Mouse (Mus musculus) right cerebral cortex, postnatal 36 days (tissue): ENCODE results near the gene Kifap3.

Experiments
- DNase-seq, 2 experiments: peaks; one replicate each; pipeline ENCODE4 v3.0.0; 2022; ENCODE audit warnings: low spot score in 2 of 2, mixed read lengths in 1 of 2

The Kifap3 gene

DNA sequence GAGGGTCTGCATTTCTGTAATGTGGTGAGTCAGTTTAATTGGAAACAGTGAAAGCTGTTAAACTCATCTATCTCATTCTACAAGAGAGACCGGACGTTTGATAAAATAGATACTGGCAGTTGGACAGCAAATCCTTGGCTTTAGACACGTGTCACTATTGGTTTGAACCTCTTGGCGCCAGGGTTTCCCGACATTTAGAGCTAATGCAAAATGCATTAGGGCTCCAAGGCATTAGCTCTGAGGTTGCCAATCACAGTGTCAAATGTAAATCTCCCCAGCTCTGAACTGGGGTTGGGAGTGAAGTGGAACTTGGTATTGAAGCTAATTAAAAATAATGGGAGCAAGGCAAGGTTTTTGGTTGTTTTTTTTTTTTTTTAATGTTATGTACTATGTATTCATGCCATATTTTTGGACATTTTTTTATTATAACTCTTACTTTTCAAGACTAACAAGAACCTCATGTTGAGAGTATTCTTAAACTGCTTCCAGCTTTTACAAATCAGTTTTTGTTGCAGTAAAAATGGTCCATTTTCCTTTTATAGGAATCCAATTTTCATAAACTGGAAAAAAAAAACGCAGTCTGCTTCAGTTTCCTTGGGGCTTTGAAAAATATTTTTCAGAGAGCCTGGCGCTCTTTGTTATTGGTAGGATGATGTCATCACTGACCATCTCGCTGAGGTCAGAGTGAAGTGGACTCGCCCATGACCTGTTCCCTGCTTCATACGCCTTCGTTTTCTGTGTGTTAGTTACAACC, 114.6 kb downstream of the Kifap3 start:
- no peak for DNase-seq

DNA sequence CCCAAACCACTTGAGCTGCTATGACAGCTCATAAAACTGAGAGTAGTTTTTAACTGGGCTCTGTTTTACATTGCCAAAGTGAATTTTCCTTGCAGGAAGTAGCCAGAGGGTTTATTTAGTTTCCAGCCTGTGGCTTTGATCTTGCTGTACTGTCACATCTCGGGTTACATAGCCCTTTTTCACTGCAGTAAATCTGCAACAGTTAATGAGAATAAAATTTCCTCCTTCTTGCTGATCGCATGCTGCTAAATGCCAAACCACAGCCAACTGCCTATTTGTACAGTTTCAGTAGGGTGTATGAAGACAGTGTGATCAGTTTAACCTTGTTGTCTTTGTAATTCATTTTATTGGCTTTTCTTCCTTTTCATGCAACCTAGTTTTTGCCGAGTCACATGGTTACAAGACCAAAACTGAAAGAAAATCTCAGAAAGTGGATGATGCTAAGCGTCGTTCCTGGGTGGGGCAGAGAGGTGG, 118.9 kb downstream of the Kifap3 start:
- no peak for DNase-seq

DNA sequence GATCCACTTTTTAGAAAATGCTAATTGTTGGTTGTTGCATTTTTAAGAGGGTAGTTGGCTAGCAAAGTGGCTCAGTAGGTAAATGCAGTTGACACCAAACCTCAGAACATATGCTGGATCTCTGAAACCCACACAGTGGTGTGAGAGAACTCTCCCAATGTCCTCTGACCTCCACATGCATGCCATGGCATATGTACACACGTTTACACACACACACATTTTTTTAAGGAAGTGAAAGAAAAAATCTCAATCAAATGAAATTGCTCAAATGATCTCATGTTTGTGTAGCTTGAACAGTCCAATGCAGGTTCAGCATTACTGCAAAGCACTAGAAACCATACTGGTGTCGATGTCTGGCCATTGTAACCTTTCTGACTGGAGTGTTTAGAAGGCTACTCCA, 120.2 kb downstream of the Kifap3 start:
- no peak for DNase-seq

DNA sequence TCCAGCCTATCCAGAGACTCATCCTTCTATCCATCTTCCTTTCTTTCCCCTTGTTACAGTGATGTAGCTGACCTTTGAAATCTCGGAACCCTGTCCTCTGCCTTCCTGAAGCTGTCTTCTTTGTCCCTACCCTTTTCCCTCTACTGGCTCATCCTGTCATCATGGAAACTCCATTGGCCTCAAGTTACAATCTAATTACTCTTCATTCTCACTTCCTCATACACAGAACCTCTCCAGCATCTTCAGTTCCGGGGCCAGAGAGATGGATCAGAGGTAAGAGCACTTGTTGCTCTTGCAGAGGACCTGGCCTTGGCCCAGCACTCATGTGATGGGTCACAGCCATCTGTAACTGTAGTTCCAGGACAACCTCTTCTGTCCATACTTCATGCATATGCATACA, 120.8 kb downstream of the Kifap3 start:
- no peak for DNase-seq

DNA sequence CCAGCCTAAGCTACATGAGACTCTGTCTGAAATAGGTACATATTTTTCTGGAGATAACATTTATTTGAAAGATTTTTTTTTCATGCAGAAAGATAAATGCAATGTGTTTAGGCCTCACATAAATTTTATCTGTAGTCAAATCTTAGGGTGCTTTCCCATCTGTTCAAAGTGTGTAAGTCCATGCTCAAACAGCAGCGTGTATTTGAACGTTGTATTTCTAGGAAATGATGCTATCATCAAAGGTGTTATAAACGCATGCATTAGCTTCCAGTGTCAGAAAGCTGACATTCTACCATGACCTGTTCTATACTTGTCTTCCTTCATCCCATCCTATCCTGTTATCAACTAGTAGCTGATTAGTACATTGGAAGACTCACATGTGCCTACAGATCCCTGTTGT, 124.0 kb downstream of the Kifap3 start:
- no peak for DNase-seq

DNA sequence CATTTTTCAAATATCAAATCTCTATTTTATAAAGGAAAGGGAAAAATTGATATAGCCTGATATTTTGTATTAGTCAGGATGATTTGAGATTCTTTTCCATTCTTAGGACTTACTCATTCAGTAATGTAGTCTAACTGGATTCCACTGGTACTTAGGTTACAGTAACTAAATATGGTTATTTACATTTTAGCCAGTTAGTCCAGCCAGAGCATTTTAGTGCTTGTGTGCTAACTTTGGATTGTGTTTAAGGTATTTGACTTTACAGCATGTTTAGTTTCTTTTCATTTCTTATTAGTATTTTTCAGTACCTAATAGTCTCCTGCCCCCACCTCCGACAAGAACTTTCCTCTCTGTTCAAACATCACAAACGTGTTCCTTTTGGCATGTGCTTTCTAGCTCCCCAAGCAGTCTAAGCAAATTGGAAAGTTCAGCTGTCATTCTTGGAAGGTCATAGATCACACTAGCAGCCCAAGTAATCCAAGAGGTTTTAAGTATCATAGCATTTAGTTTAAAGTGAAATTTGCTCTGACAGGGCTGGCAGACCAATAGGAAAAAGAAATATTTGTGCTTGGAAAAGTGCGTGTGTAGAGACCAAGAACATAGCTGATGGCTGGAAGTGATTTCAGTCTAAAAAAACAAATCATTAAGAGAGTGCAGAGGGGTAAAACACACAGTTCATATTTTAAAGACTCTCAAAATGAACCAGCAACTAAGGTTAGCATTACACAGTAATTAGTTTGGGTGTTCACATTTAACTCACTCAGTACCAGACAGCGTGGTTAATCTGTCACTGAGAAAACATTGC, 127.8 kb downstream of the Kifap3 start:
- no peak for DNase-seq

DNA sequence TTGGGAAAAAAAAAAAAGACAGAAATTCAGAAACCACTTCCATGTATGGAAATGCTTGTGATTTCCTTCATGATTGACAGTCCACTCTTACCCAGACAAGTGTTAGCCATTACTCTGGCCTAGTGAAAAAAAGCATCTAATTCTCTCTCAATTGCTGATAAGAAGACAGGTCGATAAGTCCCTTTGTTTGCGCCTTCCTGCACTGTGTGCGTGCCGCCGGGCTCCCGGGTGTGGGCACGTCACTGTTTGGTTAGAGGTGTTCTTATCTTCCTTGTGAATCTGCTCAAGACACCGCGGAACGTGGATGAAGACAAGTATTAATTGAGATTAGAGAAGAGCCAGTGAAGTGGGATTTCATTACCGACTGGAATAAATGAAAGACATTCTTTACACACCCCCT, 129.0 kb downstream of the Kifap3 start:
- DNase-seq = no peak

DNA sequence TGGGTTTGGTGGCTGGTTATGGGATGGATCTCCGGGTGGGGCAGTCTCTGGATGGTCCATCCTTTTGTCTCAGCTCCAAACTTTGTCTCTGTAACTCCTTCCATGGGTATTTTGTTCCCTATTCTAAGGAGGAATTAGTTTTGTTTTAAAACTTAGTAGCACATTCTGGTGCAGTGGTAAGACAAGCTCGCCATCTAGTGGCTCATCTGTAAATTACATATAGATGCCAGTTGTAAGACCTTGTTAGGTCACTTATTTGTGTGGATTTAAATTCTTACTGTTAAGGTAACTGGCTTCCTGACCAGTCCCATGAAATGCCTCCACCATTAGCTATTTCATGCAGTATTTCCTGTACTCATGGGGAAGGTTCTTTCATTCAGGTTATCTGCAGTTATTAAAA, 131.0 kb downstream of the Kifap3 start:
- DNase-seq = no peak

DNA sequence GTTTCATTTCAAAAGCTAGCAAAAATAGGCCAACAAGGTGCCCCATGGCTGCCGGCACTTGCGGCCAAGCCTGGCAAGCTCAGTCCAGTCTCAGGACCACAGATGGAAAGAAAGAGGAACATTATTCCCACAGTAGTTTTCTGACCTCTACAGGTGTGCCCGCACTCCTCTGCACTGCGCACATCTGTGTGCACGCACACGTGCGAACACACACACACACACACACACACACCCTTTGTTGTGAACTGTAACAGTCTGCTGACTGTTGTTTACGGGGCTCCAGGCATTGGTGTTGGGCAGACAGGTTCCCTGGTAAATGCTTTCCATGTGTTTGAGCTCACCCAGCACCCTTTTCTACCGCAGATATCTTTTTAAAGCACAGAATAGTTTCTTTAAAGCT, 131.4 kb downstream of the Kifap3 start:
- no peak for DNase-seq

DNA sequence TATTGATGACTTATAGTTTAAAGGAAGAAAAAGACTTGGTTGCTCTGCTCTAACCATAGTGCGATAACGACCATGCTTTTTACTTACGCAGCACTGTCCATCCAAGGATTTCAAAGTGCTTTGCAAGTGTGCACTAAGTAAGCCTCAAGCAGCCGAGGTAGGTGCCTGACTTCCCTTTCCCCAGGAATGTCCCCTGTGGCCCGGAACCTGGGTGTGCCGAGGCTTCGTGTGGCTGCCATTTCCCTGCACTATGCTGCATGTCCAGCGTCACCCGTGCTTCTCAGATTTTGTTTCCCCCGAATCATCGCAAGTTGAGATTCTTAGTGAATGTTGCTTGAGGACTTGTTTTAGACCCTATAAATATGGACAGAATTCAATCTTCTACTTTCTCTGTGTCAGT, 132.6 kb downstream of the Kifap3 start:
- DNase-seq = no peak

DNA sequence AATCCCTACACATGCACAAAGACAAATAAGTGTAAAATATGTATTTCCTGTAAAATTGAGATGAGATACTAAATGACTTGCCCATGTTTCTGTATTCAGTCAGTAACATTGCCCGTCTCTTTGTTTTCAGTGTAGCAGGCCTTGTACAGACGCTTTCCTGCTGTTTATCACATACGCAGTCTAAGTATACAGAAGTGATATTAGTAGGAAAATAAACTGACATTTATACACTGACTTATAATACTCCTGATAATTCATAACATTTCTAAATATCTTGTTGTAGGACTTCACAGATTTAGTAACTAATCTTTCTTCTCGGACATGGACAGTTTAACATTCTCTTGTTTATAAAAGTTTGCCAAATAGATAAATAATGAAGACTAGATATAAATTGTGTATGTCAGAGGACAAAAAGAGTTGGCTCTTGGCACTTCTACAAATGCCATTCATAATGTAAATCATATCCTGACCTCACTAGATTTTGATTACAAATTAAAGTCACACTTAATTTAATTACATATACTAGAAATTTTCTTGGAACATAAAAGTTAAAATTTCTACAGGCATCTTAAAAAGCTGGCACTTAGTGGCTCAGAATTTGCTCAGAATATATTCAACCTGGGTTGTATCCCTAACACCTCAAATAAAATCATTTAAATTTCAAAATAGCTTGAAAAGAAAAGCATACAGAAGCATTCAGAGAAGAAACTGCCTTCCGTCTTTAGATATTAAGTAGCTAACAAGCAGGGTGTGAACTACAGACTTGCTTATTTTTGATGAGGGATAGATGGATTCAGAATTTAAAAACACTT, 138.2 kb downstream of the Kifap3 start:
- DNase-seq = no peak

DNA sequence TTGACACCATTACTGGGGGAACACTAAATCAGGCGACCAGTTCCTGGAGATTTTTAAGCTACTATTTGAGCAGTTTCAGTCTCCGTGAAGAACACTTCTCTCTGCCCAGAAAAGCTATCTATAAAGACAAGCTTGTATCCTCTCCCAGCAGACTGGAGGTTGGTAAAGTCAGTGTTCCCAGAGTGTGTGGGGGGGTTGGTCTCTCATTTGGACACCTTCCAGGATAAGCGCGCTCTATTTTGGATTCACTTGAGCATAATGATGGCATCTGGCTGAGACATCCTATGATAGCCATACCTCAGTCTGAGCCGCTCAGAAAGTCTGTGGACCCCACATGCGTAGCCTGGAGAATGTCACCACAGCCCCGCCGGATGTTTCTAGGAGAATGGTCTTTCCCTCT, 144.7 kb downstream of the Kifap3 start:
- peak in 1 of 2 experiments; percentile 45 for DNase-seq

DNA sequence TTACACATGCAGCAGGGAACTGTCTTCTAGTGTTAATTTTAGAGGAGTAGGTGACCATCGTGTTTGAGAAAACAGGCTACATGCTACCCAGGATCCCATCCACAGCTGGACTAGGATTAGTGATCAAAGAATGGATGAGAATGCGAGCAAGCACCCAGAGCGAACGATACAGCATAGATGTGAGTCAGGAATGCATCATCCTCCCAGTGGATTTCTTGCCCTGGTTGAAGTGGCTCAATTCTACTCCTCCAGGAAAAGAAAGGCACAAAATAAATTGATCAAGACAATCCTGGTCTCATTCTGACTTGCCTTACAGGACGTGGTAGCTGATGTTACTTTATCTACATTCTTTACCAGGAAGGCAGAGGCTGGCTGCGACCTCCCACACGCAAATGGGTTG, 149.5 kb downstream of the Kifap3 start, which contains the start of gene Scyl3:
Gene Scyl3 (plus strand): TSS at position 255 of the 400 bp plus-strand sequence.
- no peak for DNase-seq

DNA sequence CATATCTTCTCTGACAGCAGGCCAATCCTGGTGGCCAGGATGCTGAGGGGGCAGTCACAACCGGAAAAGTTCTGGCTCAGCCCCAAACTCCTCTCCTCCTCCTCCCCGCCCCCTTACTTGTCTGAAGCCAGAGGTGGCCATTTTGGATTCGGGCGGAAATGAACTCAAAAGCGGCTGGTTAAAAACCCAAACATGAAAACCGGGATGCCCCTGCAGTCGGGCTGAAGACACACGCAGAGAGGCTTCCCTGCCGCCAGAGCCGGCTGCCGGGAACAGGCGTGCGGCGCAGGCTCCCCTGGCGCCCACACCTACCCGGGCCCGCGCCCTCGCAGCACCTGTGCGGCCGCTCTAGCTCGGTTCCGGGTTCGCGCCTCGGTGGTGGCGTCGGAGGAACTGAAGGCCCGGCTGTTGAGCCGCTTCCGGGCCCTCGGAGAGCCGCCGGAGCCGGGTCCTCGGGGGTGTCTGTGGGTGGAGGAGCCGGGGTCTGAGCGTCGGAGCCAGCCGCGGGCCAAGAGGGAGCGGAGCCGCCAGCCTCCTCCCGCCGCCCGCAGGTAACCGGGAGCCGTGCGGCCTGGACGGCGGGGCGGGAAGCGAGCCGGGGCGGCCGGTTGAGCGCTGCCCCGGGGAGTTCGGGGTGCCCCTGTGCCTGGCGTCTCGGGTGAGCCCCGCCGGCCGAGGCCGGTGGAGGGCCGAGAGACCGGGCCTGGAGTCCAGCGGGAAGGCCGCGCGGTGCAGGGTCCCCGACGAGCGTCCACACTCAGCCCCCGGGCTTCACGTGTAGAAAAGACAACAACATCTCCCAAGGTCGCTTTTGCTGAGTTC, 150.5 kb downstream of the Kifap3 start:
- peak; percentile 80 to 84 for DNase-seq

DNA sequence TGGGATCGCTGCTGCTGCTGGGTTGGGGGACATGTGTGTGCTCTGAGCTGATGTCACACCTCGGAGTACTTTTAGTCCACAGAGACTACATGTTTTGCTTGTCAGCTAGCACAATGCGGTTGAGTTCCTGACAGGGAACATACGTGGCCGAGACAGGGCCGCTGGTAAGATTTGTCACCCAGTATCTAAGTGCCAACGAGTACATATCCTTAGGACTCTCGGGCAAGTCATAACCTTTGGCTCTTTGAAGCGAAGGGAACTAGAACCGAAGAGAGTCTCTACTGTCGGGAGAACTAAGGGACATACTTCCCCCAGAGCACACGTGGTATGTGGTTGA, 151.0 kb downstream of the Kifap3 start:
- no peak for DNase-seq

DNA sequence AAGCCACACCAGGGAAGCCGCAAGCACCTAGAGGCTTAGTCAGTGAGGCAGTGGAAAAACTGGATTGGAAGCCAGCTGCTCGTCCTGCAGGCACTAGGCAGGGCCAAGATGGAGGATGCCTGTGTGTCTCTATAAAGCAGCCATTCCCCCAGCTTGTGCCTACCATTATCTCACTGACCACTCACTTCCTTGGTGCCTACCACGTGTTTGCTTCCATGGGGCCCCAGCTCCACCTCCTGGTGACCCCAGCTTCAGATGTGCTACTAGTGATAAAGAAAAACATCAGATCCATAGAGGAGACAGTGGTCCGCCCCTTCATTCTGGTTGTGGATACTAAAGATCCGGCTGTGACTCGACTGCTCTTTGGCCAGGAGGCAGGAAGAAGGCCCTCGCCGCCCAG, 152.4 kb downstream of the Kifap3 start:
- DNase-seq = no peak

DNA sequence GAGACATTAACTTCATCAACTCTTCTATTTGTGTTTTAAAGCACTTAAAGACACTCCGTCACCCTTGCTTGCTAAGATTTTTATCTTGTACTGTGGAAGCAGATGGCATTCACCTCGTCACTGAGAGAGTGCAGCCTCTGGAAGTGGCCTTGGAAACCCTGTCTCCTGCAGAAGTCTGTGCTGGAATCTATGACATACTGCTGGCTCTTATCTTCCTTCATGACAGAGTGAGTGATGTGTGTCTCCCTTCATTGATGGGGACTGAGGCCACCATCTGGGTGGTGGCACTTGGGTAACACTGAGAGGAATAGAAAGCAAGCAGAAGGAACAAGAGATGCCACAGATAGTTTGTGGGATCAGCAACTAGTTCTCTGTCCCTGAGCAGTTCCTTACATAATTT, 155.2 kb downstream of the Kifap3 start:
- no peak for DNase-seq

DNA sequence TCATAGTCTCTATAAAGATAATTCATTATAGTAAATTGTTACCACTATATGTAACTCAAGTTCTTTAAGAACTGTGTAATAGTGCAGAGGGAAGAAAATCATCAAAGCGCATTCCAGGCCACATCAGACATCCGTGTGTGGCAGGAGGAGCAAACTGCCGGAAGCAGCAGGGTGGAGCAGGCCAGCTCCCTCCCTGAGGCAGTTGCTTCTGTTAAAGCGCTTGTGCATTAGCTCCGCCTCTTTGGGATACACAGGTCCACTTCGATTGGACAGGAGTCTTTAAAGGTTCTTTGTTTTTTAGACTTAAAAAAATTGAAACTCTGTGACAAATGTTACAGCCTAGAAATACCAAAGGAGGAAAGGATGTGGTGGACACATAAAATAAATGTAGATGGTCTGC, 162.7 kb downstream of the Kifap3 start:
- DNase-seq = no peak

DNA sequence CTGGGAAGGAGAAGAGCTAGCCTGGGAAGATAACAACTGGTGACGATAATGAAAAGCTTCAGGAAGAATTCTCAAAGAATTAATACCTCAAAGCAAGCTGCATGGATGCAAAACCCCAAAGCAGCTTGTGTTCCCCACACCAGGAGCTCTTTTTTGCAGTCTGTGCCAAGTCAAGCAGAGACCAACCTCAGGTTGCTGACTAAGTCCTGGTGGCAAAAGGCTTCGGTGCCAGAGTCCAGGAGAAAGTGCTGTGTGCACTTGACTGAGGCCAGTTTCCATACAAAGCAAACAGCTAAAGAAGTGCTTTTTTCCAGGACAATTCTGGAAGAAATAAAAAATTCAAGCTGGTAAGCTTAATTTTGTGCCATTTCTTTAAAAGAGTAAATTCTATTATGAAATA, 174.0 kb downstream of the Kifap3 start:
- DNase-seq = no peak

DNA sequence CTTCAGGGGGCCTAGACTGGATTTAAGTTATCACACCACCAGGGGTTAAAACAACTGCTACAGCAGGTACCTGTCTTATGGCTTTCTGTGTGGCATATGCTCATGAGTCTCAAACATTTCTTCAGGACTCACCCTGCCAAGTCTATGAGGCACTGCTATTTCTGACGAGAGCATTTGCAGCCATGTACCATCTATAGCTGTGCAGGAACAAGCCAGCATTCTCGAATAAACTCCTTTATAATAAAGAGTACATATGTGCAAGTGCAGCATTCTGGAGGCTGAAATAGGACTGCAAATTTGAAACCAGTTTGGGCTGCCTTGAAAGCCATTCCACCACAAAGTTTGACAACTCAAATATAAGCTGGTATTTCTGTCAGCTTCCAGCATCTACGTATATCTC, 178.7 kb downstream of the Kifap3 start:
- DNase-seq = peak in 1 of 2 experiments; percentile 31

DNA sequence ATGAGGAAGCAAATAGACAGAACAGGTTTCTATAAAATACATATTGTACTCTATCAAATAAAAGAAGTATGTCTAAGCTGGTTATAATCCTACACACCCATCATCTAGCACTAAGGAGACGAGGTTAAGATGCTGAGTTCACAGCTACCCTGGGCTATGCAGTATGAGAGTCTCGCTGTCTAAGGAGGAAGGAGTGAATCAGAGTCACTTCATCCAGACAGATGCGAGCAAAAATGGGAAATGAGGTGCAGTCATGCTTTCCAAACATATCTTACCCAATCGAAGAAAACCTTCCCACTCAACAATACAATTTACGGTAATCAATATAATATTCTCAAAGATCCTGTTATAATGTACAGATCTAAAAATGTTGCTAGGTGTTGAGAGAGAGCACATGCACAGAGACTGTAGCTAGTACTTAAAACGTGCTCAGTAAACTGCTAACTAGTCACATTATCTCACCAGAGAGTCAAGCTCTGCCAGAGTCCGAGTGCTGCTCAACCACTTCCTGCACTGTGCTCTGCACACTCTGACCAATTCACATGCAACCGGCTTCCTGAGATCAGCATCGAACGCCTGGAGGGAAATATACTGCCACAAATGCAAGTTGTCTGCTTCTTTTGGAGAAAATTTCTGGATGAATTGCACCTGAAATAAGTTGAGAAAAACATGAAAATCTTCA, 184.8 kb downstream of the Kifap3 start:
- DNase-seq = no peak
